Mouse (Mus musculus): ENCODE measurements at regions not wholly inside any gene's neighbourhood (a gene's known extent, or its start where the extent isn't known, plus 50 kb on each side); places are given as distances from the start of the nearest gene placed in this dataset.
A peak's percentile ranks its signal among the peaks of the same experiment; 100 is the strongest.

DNA sequence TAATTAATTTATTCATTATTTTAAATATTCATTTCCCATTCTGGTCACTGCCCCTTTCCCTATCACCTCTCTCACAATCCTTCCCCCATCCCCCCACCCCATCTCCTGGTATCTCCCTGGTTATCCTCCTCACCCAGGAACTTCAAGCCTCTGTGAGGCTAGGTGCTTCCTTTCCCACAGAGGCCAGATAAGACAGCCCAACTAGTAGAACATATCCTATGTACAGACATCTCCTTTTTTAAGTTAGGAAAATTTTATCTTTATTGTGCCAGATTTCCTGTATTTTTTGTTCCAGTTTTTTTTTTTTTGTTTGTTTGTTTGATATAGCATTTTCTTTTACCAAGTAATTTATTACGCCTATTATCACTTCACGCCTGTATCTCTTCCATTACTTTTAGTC, 769.4 kb upstream of the Gje1 start:
- Histone ChIP-seq H3K27me3 (ENCODE audit: insufficient read depth, low read length) (no peaks in the 10 kb centered on the region), H3K9ac (no peak overlapping the region), H3K4me3 (ENCODE audit: low read depth, low read length) (no peak overlapping the region), H3K36me3 (ENCODE audit: insufficient read depth) (no peaks in the 10 kb centered on the region), H3K27ac (ENCODE audit: low read depth) (no peak overlapping the region), H3K9me3 (ENCODE audit: low read depth, low read length) (no peaks in the 10 kb centered on the region), H3K4me2 (no peak overlapping the region), H3K4me1 (ENCODE audit: insufficient read depth) (no peaks in the 10 kb centered on the region)
- ATAC-seq (ENCODE audit: insufficient read depth) (no peak), DNase-seq (no peak)
- WGBS, result 88% methylated on average over 2 of the region's 2 CpGs
- TF ChIP-seq CTCF (IDR thresholded peaks at IDR 0.05; ENCODE audit: low read depth), result no peak

DNA sequence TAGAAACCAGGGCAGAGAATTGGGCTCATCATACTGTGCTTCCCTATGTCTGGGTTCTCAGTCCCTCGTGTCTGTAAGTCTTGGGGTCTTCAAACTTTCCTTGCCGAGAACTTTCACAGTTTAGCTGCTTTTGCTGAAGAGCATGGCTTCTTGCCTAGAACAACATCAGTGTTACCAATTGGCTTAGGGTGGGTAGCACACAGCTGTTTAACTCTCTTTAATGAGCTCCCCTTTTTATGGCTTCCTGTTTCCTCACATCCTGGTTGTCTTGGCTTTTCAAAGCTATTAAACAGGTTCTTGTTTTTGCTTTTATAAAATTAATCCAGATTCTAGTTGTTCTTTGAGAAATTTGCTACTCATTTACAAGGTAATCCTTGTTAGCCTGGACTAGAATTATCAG, 725.3 kb upstream of the Gje1 start:
- no peak overlapping the region for H3K27ac ChIP-seq (ENCODE audit: low read depth)
- H3K9me3 ChIP-seq (ENCODE audit: low read depth, low read length), result no peaks in the 10 kb centered on the region
- no peak overlapping the region for H3K4me2 ChIP-seq
- no peaks in the 10 kb centered on the region for H3K4me1 ChIP-seq (ENCODE audit: insufficient read depth)
- DNase-seq, result no peak
- H3K9ac ChIP-seq, result no peak overlapping the region
- 75% methylated on average over 2 of the region's 2 CpGs for WGBS
- H3K4me3 ChIP-seq (ENCODE audit: low read depth, low read length), result no peak overlapping the region
- H3K27me3 ChIP-seq (ENCODE audit: insufficient read depth, low read length), result no peaks in the 10 kb centered on the region
- no peak for TF ChIP-seq CTCF (IDR thresholded peaks at IDR 0.05; ENCODE audit: low read depth)
- no peaks in the 10 kb centered on the region for H3K36me3 ChIP-seq (ENCODE audit: insufficient read depth)
- no peak for ATAC-seq (ENCODE audit: insufficient read depth)

DNA sequence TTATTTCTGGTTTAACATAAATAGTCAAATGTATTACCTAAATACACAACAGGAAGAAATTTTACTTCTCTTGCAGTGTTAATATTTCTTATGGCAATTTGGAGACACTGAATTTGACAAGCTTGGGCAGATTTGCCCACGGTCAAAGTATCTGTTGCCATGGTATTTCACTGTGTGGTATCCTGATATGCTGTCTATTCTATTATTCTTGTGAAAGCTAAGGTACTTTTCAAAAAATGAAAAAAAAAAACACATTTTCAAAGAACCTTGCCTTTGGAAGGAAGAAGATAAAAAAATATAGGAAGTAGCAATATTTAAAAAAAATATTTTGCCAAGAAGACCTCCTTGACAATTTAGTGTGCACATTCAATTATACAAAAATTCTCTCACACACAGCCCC, 723.2 kb upstream of the Gje1 start:
- Histone ChIP-seq H3K27me3 (ENCODE audit: insufficient read depth, low read length) (no peaks in the 10 kb centered on the region), H3K9me3 (ENCODE audit: low read depth, low read length) (no peaks in the 10 kb centered on the region), H3K4me2 (no peak overlapping the region), H3K9ac (no peak overlapping the region), H3K36me3 (ENCODE audit: insufficient read depth) (no peaks in the 10 kb centered on the region), H3K27ac (ENCODE audit: low read depth) (no peak overlapping the region), H3K4me3 (ENCODE audit: low read depth, low read length) (no peak overlapping the region), H3K4me1 (ENCODE audit: insufficient read depth) (no peaks in the 10 kb centered on the region)
- DNase-seq (no peak), ATAC-seq (ENCODE audit: insufficient read depth) (no peak)
- no peak for TF ChIP-seq CTCF (IDR thresholded peaks at IDR 0.05; ENCODE audit: low read depth)
- 70% methylated on average over 1 of the region's 1 CpGs for WGBS

DNA sequence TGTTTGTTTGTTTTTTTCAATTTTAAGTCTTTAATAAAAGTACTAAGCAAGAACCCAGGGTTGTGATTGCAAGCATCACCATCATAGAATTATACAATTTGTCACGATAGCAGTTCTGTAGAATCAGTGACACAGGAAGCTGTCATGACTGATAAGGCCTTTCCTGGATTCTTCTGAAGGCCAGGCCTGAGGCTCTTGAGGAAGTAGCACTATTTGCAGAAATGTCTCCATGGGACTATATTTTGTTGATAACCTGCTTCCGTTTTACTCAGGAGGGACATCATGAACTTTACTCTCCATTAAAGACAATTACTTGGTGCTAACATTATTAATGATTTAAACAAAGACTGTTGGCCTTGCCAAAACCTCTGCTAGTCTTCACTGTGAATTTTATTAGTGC, 708.7 kb upstream of the Gje1 start:
- Histone ChIP-seq H3K36me3 (ENCODE audit: insufficient read depth) (no peaks in the 10 kb centered on the region), H3K9ac (no peak overlapping the region), H3K4me1 (ENCODE audit: insufficient read depth) (no peaks in the 10 kb centered on the region), H3K9me3 (ENCODE audit: low read depth, low read length) (no peaks in the 10 kb centered on the region), H3K27me3 (ENCODE audit: insufficient read depth, low read length) (no peaks in the 10 kb centered on the region), H3K4me3 (ENCODE audit: low read depth, low read length) (no peak overlapping the region), H3K27ac (ENCODE audit: low read depth) (no peak overlapping the region), H3K4me2 (no peak overlapping the region)
- WGBS, result 60% methylated on average over 2 of the region's 2 CpGs
- TF ChIP-seq CTCF (IDR thresholded peaks at IDR 0.05; ENCODE audit: low read depth), result no peak
- no peak for ATAC-seq (ENCODE audit: insufficient read depth)
- no peak for DNase-seq

GRCm38 (mm10) chr10:15406211-15406610, 688.2 kb upstream of the Gje1 start:
- Histone ChIP-seq H3K27ac (ENCODE audit: low read depth) (no peak overlapping the region), H3K4me3 (ENCODE audit: low read depth, low read length) (no peak overlapping the region), H3K4me1 (ENCODE audit: insufficient read depth) (no peaks in the 10 kb centered on the region), H3K4me2 (no peak overlapping the region), H3K9ac (no peak overlapping the region), H3K27me3 (ENCODE audit: insufficient read depth, low read length) (no peaks in the 10 kb centered on the region), H3K36me3 (ENCODE audit: insufficient read depth) (no peaks in the 10 kb centered on the region), H3K9me3 (ENCODE audit: low read depth, low read length) (no peaks in the 10 kb centered on the region)
- TF ChIP-seq CTCF (IDR thresholded peaks at IDR 0.05; ENCODE audit: low read depth), result no peak
- ATAC-seq (ENCODE audit: insufficient read depth) (no peak), DNase-seq (no peak)
- 40% methylated on average over 2 of the region's 2 CpGs for WGBS

- Histone ChIP-seq H3K36me3 (ENCODE audit: insufficient read depth) (no peaks in the 10 kb centered on the region), H3K4me1 (ENCODE audit: insufficient read depth) (no peaks in the 10 kb centered on the region), H3K9me3 (ENCODE audit: low read depth, low read length) (no peaks in the 10 kb centered on the region), H3K9ac (no peak overlapping the region), H3K27me3 (ENCODE audit: insufficient read depth, low read length) (no peaks in the 10 kb centered on the region), H3K4me2 (no peak overlapping the region), H3K27ac (ENCODE audit: low read depth) (no peak overlapping the region), H3K4me3 (ENCODE audit: low read depth, low read length) (no peak overlapping the region)
- TF ChIP-seq CTCF (IDR thresholded peaks at IDR 0.05; ENCODE audit: low read depth), result no peak
- DNase-seq, result no peak
- 34% methylated on average over 3 of the region's 3 CpGs for WGBS
- no peak for ATAC-seq (ENCODE audit: insufficient read depth)
Measured at GRCm38 (mm10) chr10:15405706-15406105, 687.7 kb upstream of the Gje1 start.

- Histone ChIP-seq H3K9ac (no peak overlapping the region), H3K36me3 (ENCODE audit: insufficient read depth) (no peaks in the 10 kb centered on the region), H3K27me3 (ENCODE audit: insufficient read depth, low read length) (no peaks in the 10 kb centered on the region), H3K27ac (ENCODE audit: low read depth) (no peak overlapping the region), H3K4me3 (ENCODE audit: low read depth, low read length) (no peak overlapping the region), H3K9me3 (ENCODE audit: low read depth, low read length) (no peaks in the 10 kb centered on the region), H3K4me2 (no peak overlapping the region), H3K4me1 (ENCODE audit: insufficient read depth) (no peaks in the 10 kb centered on the region)
- DNase-seq, result no peak
- TF ChIP-seq CTCF (IDR thresholded peaks at IDR 0.05; ENCODE audit: low read depth), result no peak
- no peak for ATAC-seq (ENCODE audit: insufficient read depth)
Measured at GRCm38 (mm10) chr10:15399964-15400363, 682.0 kb upstream of the Gje1 start.

DNA sequence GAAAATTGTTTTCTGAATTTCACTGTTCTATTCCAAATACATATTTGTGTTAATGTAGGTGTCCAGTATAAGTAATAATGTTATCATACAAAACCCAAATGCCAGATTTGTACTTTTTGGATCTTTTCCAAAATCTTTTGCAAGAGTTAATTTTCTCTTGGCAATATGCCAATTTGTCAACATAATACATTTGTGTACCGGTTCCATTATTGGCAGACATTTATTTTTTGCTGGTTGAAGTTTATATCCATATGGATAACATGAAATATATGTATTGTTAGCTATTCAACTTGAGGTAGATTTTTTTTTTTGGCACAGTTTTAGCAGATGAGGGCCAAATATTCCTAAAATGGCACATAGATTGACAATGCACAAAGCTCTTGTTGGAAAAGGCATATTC, 679.1 kb upstream of the Gje1 start:
- Histone ChIP-seq H3K27me3 (ENCODE audit: insufficient read depth, low read length) (no peaks in the 10 kb centered on the region), H3K36me3 (ENCODE audit: insufficient read depth) (no peaks in the 10 kb centered on the region), H3K4me1 (ENCODE audit: insufficient read depth) (no peaks in the 10 kb centered on the region), H3K27ac (ENCODE audit: low read depth) (no peak overlapping the region), H3K9me3 (ENCODE audit: low read depth, low read length) (no peaks in the 10 kb centered on the region), H3K4me3 (ENCODE audit: low read depth, low read length) (no peak overlapping the region), H3K4me2 (no peak overlapping the region), H3K9ac (no peak overlapping the region)
- peak; percentile 64 for DNase-seq
- no peak for TF ChIP-seq CTCF (IDR thresholded peaks at IDR 0.05; ENCODE audit: low read depth)
- no peak for ATAC-seq (ENCODE audit: insufficient read depth)
- WGBS, result 8% methylated on average over 1 of the region's 1 CpGs

Data from lung, embryonic 14.5 days (tissue).